Mouse (Mus musculus): ENCODE data around the gene Gm5741. TPM values are rescaled to one million over a fixed set of nuclear protein-coding genes. Genes with fewer than 3 reads are reported as not detected.
A peak's percentile ranks its signal among the peaks of the same experiment; 100 is the strongest.
"Not testable (repeated sequence)": the region's sequence is repeated elsewhere in the genome, so short reads cannot be mapped to it uniquely, and the experiment has no call there.

Gm5741 gene
- polyA plus RNA-seq, 1 experiment from 2014 or later: not detected

DNA sequence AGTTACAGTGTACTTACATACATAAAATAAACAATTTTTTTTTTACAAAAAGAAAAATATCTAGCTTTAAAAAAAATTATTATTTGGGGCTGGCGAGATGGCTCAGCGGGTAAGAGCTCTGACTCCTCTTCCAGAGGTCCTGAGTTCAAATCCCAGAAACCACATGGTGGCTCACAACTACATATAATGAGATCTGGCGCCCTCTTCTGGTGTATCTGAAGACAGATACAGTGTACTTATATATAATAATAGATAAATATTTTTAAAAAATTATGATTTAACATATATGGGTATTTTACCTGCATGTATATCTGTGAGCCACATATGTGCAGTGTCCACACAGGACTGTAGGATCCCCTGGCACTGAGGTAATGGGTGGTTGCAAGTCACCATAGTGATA is 18.5 kb upstream of the Gm5741 start:
- WGBS: 80% methylated on average over 3 of the region's 3 CpGs
- no peaks in the 10 kb centered on the region for H3K27me3 ChIP-seq
- no peaks in the 10 kb centered on the region for H3K9me3 ChIP-seq
- H3K4me2 ChIP-seq: no peak overlapping the region
- H3K4me3 ChIP-seq: no peak overlapping the region
- no peak overlapping the region for H3K27ac ChIP-seq
- H3K9ac ChIP-seq: no peak overlapping the region
- peaks cover 23% of the 10 kb centered on the region for H3K4me1 ChIP-seq
- H3K36me3 ChIP-seq: peaks cover 32% of the 10 kb centered on the region
- ATAC-seq (ENCODE audit: borderline replicate concordance, extremely low read depth, low FRiP score, low TSS enrichment): no peak

GRCm38 (mm10) chr8:85084633-85085032 is 16.9 kb upstream of the Gm5741 start:
- 88% methylated on average over 8 of the region's 8 CpGs for WGBS
- Histone ChIP-seq H3K36me3 (peaks cover 29% of the 10 kb centered on the region), H3K4me2 (no peak overlapping the region), H3K27ac (no peak overlapping the region), H3K4me1 (peaks cover 23% of the 10 kb centered on the region), H3K9ac (no peak overlapping the region), H3K9me3 (no peaks in the 10 kb centered on the region), H3K27me3 (no peaks in the 10 kb centered on the region), H3K4me3 (no peak overlapping the region)
- ATAC-seq (ENCODE audit: borderline replicate concordance, extremely low read depth, low FRiP score, low TSS enrichment): no peak

GRCm38 (mm10) chr8:85083108-85083813 is 15.5 kb upstream of the Gm5741 start, which contains the start of gene Man2b1:
TSS of gene Man2b1 (plus strand) at chr8:85083270.
- no peaks in the 10 kb centered on the region for H3K27me3 ChIP-seq
- H3K9ac ChIP-seq: peak within 1 kb of the TSS; percentile 68
- H3K9me3 ChIP-seq: no peaks in the 10 kb centered on the region
- H3K4me2 ChIP-seq: peak within 1 kb of the TSS; percentile 93
- peak; percentile 91 for ATAC-seq (ENCODE audit: borderline replicate concordance, extremely low read depth, low FRiP score, low TSS enrichment)
- WGBS: under 1% methylated on average over 30 of the region's 30 CpGs
- H3K4me3 ChIP-seq: peak within 1 kb of the TSS; percentile 76
- 0 out of 2 replicates have a peak within 1 kb of the TSS, but pooled peaks have one; percentile 49 for H3K27ac ChIP-seq
- peaks cover 23% of the 10 kb centered on the region for H3K36me3 ChIP-seq
- H3K4me1 ChIP-seq: peaks cover 23% of the 10 kb centered on the region

GRCm38 (mm10) chr8:85082169-85082568 is 14.4 kb upstream of the Gm5741 start:
- ATAC-seq (ENCODE audit: borderline replicate concordance, extremely low read depth, low FRiP score, low TSS enrichment); H3K9me3 ChIP-seq; H3K27ac ChIP-seq; H3K27me3 ChIP-seq; H3K9ac ChIP-seq; H3K4me3 ChIP-seq: not testable (repeated sequence)
- H3K4me2 ChIP-seq: peak overlapping the region; percentile 84; the same call in 1 of the 2 replicates
- WGBS: 88% methylated on average over 4 of the region's 4 CpGs
- peaks cover 18% of the 10 kb centered on the region for H3K36me3 ChIP-seq
- peaks cover 23% of the 10 kb centered on the region for H3K4me1 ChIP-seq

GRCm38 (mm10) chr8:85081216-85081555 is 13.4 kb upstream of the Gm5741 start, which contains the start of gene Wdr83:
TSS of gene Wdr83 (minus strand) at chr8:85081306.
- peaks cover 23% of the 10 kb centered on the region for H3K4me1 ChIP-seq
- peak within 1 kb of the TSS; percentile 83 for H3K9ac ChIP-seq
- no peaks in the 10 kb centered on the region for H3K9me3 ChIP-seq
- peak within 1 kb of the TSS; percentile 74 for H3K4me3 ChIP-seq
- peak within 1 kb of the TSS; percentile 84 for H3K4me2 ChIP-seq
- H3K27me3 ChIP-seq: no peaks in the 10 kb centered on the region
- H3K27ac ChIP-seq: peak within 1 kb of the TSS; percentile 89
- 3% methylated on average over 9 of the region's 9 CpGs for WGBS
- H3K36me3 ChIP-seq: peaks cover 18% of the 10 kb centered on the region
- ATAC-seq (ENCODE audit: borderline replicate concordance, extremely low read depth, low FRiP score, low TSS enrichment): peak; percentile 52

GRCm38 (mm10) chr8:85080532-85081215 is 12.9 kb upstream of the Gm5741 start, which contains the start of gene Wdr83os:
TSS of gene Wdr83os (plus strand) at chr8:85080740.
- Histone ChIP-seq H3K4me1 (peaks cover 23% of the 10 kb centered on the region), H3K27me3 (no peaks in the 10 kb centered on the region), H3K9me3 (no peaks in the 10 kb centered on the region), H3K4me3 (peak within 1 kb of the TSS; percentile 74), H3K9ac (peak within 1 kb of the TSS; percentile 83), H3K4me2 (peak within 1 kb of the TSS; percentile 84), H3K36me3 (peaks cover 20% of the 10 kb centered on the region), H3K27ac (peak within 1 kb of the TSS; percentile 89)
- 0% methylated on average over 30 of the region's 30 CpGs for WGBS
- peak; percentile 21; the same call in 1 of the 2 replicates for ATAC-seq (ENCODE audit: borderline replicate concordance, extremely low read depth, low FRiP score, low TSS enrichment)

DNA sequence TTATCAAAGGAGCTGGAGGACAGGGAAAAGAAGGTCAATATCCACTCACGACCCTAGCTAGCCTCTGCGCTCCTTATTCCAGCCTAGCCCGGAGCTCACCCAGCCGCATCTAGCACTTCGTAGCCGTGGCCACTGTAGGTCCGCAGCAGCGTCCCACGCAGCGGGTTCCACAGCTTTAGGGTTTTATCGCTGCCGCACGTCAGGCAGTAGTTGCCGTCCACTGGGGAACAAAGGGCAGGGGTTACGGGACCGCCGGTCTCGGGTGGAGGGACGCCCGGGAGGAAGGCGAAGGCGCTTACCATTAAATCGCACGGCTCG is 12.4 kb upstream of the Gm5741 start:
- no peak for ATAC-seq (ENCODE audit: borderline replicate concordance, extremely low read depth, low FRiP score, low TSS enrichment)
- no peaks in the 10 kb centered on the region for H3K27me3 ChIP-seq
- H3K36me3 ChIP-seq: peaks cover 23% of the 10 kb centered on the region
- WGBS: under 1% methylated on average over 25 of the region's 25 CpGs
- peaks cover 23% of the 10 kb centered on the region for H3K4me1 ChIP-seq
- H3K27ac ChIP-seq: 0 out of 2 replicates have a peak overlapping the region, but pooled peaks have one; percentile 89
- peak overlapping the region; percentile 74 for H3K4me3 ChIP-seq
- H3K9me3 ChIP-seq: no peaks in the 10 kb centered on the region
- H3K9ac ChIP-seq: peak overlapping the region; percentile 83
- H3K4me2 ChIP-seq: peak overlapping the region; percentile 84

GRCm38 (mm10) chr8:85076993-85077392 is 9.2 kb upstream of the Gm5741 start:
- no peak overlapping the region for H3K27ac ChIP-seq
- H3K9me3 ChIP-seq: no peaks in the 10 kb centered on the region
- H3K4me1 ChIP-seq: peaks cover 17% of the 10 kb centered on the region
- H3K4me3 ChIP-seq: no peak overlapping the region
- H3K4me2 ChIP-seq: no peak overlapping the region
- ATAC-seq (ENCODE audit: borderline replicate concordance, extremely low read depth, low FRiP score, low TSS enrichment): no peak
- peaks cover 40% of the 10 kb centered on the region for H3K36me3 ChIP-seq
- no peaks in the 10 kb centered on the region for H3K27me3 ChIP-seq
- H3K9ac ChIP-seq: no peak overlapping the region
- WGBS: 0% methylated on average over 2 of the region's 2 CpGs

DNA sequence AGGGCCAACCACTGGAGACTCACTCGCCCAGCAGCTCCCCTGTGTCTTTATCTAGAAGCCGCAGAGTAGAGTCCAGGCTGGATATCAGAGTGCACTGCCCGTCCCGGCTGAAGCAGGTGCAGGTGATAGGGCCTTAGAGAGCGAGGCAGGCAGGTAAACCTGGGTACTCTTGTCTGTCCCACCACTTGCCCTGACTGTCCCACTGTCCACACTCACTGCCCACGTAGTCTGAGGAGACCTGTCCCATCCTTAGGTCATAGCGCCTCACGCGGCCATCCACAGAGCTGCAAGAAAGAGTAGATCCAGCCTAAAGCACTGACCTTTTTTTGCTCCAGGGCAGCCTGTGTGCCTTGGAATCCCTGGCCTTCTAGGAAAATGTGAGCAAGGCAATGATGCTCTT is 8.2 kb upstream of the Gm5741 start:
- ATAC-seq (ENCODE audit: borderline replicate concordance, extremely low read depth, low FRiP score, low TSS enrichment): no peak
- Histone ChIP-seq H3K4me3 (no peak overlapping the region), H3K9me3 (no peaks in the 10 kb centered on the region), H3K4me2 (no peak overlapping the region), H3K9ac (no peak overlapping the region), H3K27me3 (no peaks in the 10 kb centered on the region), H3K36me3 (peaks cover 40% of the 10 kb centered on the region), H3K27ac (no peak overlapping the region), H3K4me1 (peaks cover 14% of the 10 kb centered on the region)
- 74% methylated on average over 9 of the region's 9 CpGs for WGBS

GRCm38 (mm10) chr8:85074617-85075016 is 6.8 kb upstream of the Gm5741 start:
- no peaks in the 10 kb centered on the region for H3K27me3 ChIP-seq
- no peak for ATAC-seq (ENCODE audit: borderline replicate concordance, extremely low read depth, low FRiP score, low TSS enrichment)
- H3K36me3 ChIP-seq: peaks cover 40% of the 10 kb centered on the region
- 85% methylated on average over 10 of the region's 10 CpGs for WGBS
- no peak overlapping the region for H3K4me3 ChIP-seq
- H3K9me3 ChIP-seq: no peaks in the 10 kb centered on the region
- peaks cover 18% of the 10 kb centered on the region for H3K4me1 ChIP-seq
- no peak overlapping the region for H3K4me2 ChIP-seq
- no peak overlapping the region for H3K27ac ChIP-seq
- H3K9ac ChIP-seq: no peak overlapping the region

- Histone ChIP-seq H3K27ac (no peak overlapping the region), H3K9me3 (no peaks in the 10 kb centered on the region), H3K4me1 (peaks cover 18% of the 10 kb centered on the region), H3K4me2 (no peak overlapping the region), H3K36me3 (peaks cover 40% of the 10 kb centered on the region), H3K27me3 (no peaks in the 10 kb centered on the region), H3K4me3 (no peak overlapping the region), H3K9ac (no peak overlapping the region)
- 78% methylated on average over 10 of the region's 10 CpGs for WGBS
- no peak for ATAC-seq (ENCODE audit: borderline replicate concordance, extremely low read depth, low FRiP score, low TSS enrichment)
These were observed 6.4 kb upstream of the Gm5741 start for GRCm38 (mm10) chr8:85074167-85074566.

- H3K4me3 ChIP-seq: no peak overlapping the region
- H3K4me2 ChIP-seq: peak overlapping the region; percentile 72; the same call in 1 of the 2 replicates
- H3K36me3 ChIP-seq: peaks cover 34% of the 10 kb centered on the region
- H3K9ac ChIP-seq: no peak overlapping the region
- WGBS: 87% methylated on average over 15 of the region's 15 CpGs
- no peak for ATAC-seq (ENCODE audit: borderline replicate concordance, extremely low read depth, low FRiP score, low TSS enrichment)
- peaks cover 18% of the 10 kb centered on the region for H3K4me1 ChIP-seq
- H3K27ac ChIP-seq: no peak overlapping the region
- no peaks in the 10 kb centered on the region for H3K27me3 ChIP-seq
- no peaks in the 10 kb centered on the region for H3K9me3 ChIP-seq
These were observed 5.3 kb upstream of the Gm5741 start for GRCm38 (mm10) chr8:85073041-85073612.
